Mouse (Mus musculus): ENCODE measurements around the gene Fli1. TPM values are rescaled to one million over a fixed set of nuclear protein-coding genes. Genes with fewer than 3 reads are reported as not detected.

Fli1 gene
- polyA plus RNA-seq, 2 experiments, result 10.1 to 22.2 TPM

GRCm38 (mm10) chr9:32444453-32445201 lies 98.0 kb downstream of the Fli1 start:
- Histone ChIP-seq H3K36me3 (ENCODE audit: control insufficient read depth, insufficient read depth, low read length) (peaks cover 12% of the 10 kb centered on the region; the same call in 1 of the 2 replicates), H3K27me3 (ENCODE audit: control insufficient read depth, insufficient read depth, low read length) (no peaks in the 10 kb centered on the region), H3K27ac (replicated peaks; ENCODE audit: low read depth, low read length) (peak overlapping the region; percentile 74), H3K9me3 (ENCODE audit: control insufficient read depth, low read length) (no peaks in the 10 kb centered on the region), H3K4me1 (ENCODE audit: control insufficient read depth, insufficient read depth, low read length) (peaks cover 21% of the 10 kb centered on the region), H3K9ac (ENCODE audit: low read depth, low read length, severe bottlenecking) (no peak overlapping the region), H3K4me2 (replicated peaks; ENCODE audit: low read depth, low read length, severe bottlenecking) (no peak overlapping the region), H3K4me3 (replicated peaks; ENCODE audit: low read length) (no peak overlapping the region)
- ATAC-seq (ENCODE audit: low FRiP score, low read depth), result no peak
- TF ChIP-seq POLR2A (IDR thresholded peaks at IDR 0.05; ENCODE audit: borderline replicate concordance, extremely low read depth, insufficient read depth, insufficient read length), result no peak
- 60% methylated on average over 6 of the region's 6 CpGs for WGBS
- DNase-seq (ENCODE audit: low spot score), result no peak

GRCm38 (mm10) chr9:32443817-32444216 lies 98.8 kb downstream of the Fli1 start:
- H3K27ac ChIP-seq (replicated peaks; ENCODE audit: low read depth, low read length), result peak overlapping the region; percentile 74
- peaks cover 21% of the 10 kb centered on the region for H3K4me1 ChIP-seq (ENCODE audit: control insufficient read depth, insufficient read depth, low read length)
- H3K27me3 ChIP-seq (ENCODE audit: control insufficient read depth, insufficient read depth, low read length), result no peaks in the 10 kb centered on the region
- no peaks in the 10 kb centered on the region for H3K9me3 ChIP-seq (ENCODE audit: control insufficient read depth, low read length)
- no peak for TF ChIP-seq POLR2A (IDR thresholded peaks at IDR 0.05; ENCODE audit: borderline replicate concordance, extremely low read depth, insufficient read depth, insufficient read length)
- WGBS, result 29% methylated on average over 6 of the region's 6 CpGs
- no peak overlapping the region for H3K4me3 ChIP-seq (replicated peaks; ENCODE audit: low read length)
- peak; percentile 57; the same call in 1 of the 2 replicates for ATAC-seq (ENCODE audit: low FRiP score, low read depth)
- peaks cover 12% of the 10 kb centered on the region; the same call in 1 of the 2 replicates for H3K36me3 ChIP-seq (ENCODE audit: control insufficient read depth, insufficient read depth, low read length)
- peak; percentile 55 for DNase-seq (ENCODE audit: low spot score)
- H3K9ac ChIP-seq (ENCODE audit: low read depth, low read length, severe bottlenecking), result no peak overlapping the region
- H3K4me2 ChIP-seq (replicated peaks; ENCODE audit: low read depth, low read length, severe bottlenecking), result no peak overlapping the region

GRCm38 (mm10) chr9:32443115-32443514 lies 99.5 kb downstream of the Fli1 start:
- no peak for ATAC-seq (ENCODE audit: low FRiP score, low read depth)
- WGBS, result 63% methylated on average over 3 of the region's 3 CpGs
- DNase-seq (ENCODE audit: low spot score), result no peak
- H3K9me3 ChIP-seq (ENCODE audit: control insufficient read depth, low read length), result no peaks in the 10 kb centered on the region
- peak overlapping the region; percentile 74 for H3K27ac ChIP-seq (replicated peaks; ENCODE audit: low read depth, low read length)
- H3K4me2 ChIP-seq (replicated peaks; ENCODE audit: low read depth, low read length, severe bottlenecking), result no peak overlapping the region
- H3K9ac ChIP-seq (ENCODE audit: low read depth, low read length, severe bottlenecking), result no peak overlapping the region
- TF ChIP-seq POLR2A (IDR thresholded peaks at IDR 0.05; ENCODE audit: borderline replicate concordance, extremely low read depth, insufficient read depth, insufficient read length), result no peak
- no peak overlapping the region for H3K4me3 ChIP-seq (replicated peaks; ENCODE audit: low read length)
- peaks cover 21% of the 10 kb centered on the region for H3K4me1 ChIP-seq (ENCODE audit: control insufficient read depth, insufficient read depth, low read length)
- H3K36me3 ChIP-seq (ENCODE audit: control insufficient read depth, insufficient read depth, low read length), result peaks cover 14% of the 10 kb centered on the region; the same call in 1 of the 2 replicates
- H3K27me3 ChIP-seq (ENCODE audit: control insufficient read depth, insufficient read depth, low read length), result no peaks in the 10 kb centered on the region

GRCm38 (mm10) chr9:32434241-32435213 lies 108.1 kb downstream of the Fli1 start:
- ATAC-seq (ENCODE audit: low FRiP score, low read depth) (peak; percentile 53), DNase-seq (ENCODE audit: low spot score) (peak; percentile 21)
- H3K36me3 ChIP-seq (ENCODE audit: control insufficient read depth, insufficient read depth, low read length), result peaks cover 11% of the 10 kb centered on the region; the same call in 1 of the 2 replicates
- H3K4me1 ChIP-seq (ENCODE audit: control insufficient read depth, insufficient read depth, low read length), result peaks cover 10% of the 10 kb centered on the region
- no peak overlapping the region for H3K4me3 ChIP-seq (replicated peaks; ENCODE audit: low read length)
- no peak overlapping the region for H3K9ac ChIP-seq (ENCODE audit: low read depth, low read length, severe bottlenecking)
- 75% methylated on average over 19 of the region's 19 CpGs for WGBS
- no peaks in the 10 kb centered on the region for H3K27me3 ChIP-seq (ENCODE audit: control insufficient read depth, insufficient read depth, low read length)
- no peak for TF ChIP-seq POLR2A (IDR thresholded peaks at IDR 0.05; ENCODE audit: borderline replicate concordance, extremely low read depth, insufficient read depth, insufficient read length)
- peak overlapping the region; percentile 73 for H3K27ac ChIP-seq (replicated peaks; ENCODE audit: low read depth, low read length)
- no peaks in the 10 kb centered on the region for H3K9me3 ChIP-seq (ENCODE audit: control insufficient read depth, low read length)
- no peak overlapping the region for H3K4me2 ChIP-seq (replicated peaks; ENCODE audit: low read depth, low read length, severe bottlenecking)

GRCm38 (mm10) chr9:32431061-32431460 lies 111.6 kb downstream of the Fli1 start:
- no peak for ATAC-seq (ENCODE audit: low FRiP score, low read depth)
- no peak overlapping the region for H3K4me3 ChIP-seq (replicated peaks; ENCODE audit: low read length)
- H3K9ac ChIP-seq (ENCODE audit: low read depth, low read length, severe bottlenecking), result no peak overlapping the region
- H3K27me3 ChIP-seq (ENCODE audit: control insufficient read depth, insufficient read depth, low read length), result no peaks in the 10 kb centered on the region
- WGBS, result 60% methylated on average over 3 of the region's 3 CpGs
- no peak overlapping the region for H3K4me2 ChIP-seq (replicated peaks; ENCODE audit: low read depth, low read length, severe bottlenecking)
- H3K36me3 ChIP-seq (ENCODE audit: control insufficient read depth, insufficient read depth, low read length), result peaks cover 20% of the 10 kb centered on the region
- H3K27ac ChIP-seq (replicated peaks; ENCODE audit: low read depth, low read length), result no peak overlapping the region
- DNase-seq (ENCODE audit: low spot score), result no peak
- TF ChIP-seq POLR2A (IDR thresholded peaks at IDR 0.05; ENCODE audit: borderline replicate concordance, extremely low read depth, insufficient read depth, insufficient read length), result no peak
- H3K4me1 ChIP-seq (ENCODE audit: control insufficient read depth, insufficient read depth, low read length), result peaks cover 10% of the 10 kb centered on the region
- no peaks in the 10 kb centered on the region for H3K9me3 ChIP-seq (ENCODE audit: control insufficient read depth, low read length)

All from limb, embryonic 14.5 days (tissue).